Mouse (Mus musculus) spleen, adult 2 months (tissue): ENCODE data around the gene Mnt.

ENCODE experiments used
- CTCF ChIP-seq: fragments of 200-500 bp; IDR thresholded peaks from 2 replicates; pipeline ENCODE4 v1.5.1; 2011; ENCODE audit warnings: mild to moderate bottlenecking, inconsistent platforms; ENCODE audit not compliant: insufficient read depth, insufficient read length, insufficient replicate concordance; ENCODE audit errors: extremely low read depth
- POLR2A ChIP-seq: fragments of 200-500 bp; IDR thresholded peaks from 2 replicates; pipeline ENCODE4 v1.6.1; 2011; ENCODE audit warnings: low read depth, low read length, inconsistent platforms

DNA sequence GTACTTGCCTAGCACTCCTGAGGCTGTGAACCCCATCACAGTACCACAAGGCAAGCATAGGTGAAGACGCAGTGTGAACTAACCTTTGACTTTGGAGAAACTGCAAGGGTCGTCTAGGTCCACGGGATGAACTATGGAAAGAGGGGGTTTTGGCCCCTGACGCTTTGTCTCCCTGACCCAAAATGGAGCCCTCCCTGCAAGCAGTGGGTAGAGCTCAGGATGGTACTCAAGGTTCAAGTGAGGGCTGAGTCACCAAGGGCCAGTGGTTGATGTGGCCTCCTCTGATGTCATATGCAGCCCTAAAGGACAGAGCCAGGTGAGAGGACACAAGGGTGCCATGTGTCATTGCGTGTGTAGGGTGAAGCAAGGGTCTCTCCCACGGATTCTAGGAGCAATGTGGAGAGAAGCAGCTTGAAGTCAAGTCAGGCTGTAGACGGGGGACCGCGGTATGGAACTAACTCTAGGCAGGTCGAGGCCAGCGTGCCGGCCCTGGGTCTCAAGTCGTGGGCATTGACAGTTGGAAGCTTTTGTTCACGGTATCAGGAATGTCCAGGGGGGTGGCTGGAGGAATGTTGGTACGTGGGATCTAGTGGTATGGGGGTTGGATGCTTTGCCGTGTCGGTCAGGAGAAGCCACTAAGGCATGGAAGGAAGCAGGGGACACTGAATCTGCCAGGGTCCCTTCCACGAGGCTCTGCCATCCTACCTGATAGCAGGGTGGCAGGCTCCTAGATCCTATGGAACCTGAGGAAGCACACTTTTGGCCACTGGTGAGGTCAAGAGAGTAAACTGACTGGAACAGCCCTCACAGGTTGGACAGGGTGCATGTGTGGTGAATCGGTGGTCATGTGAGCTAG lies 9.4 kb downstream of the Mnt start:
- TF ChIP-seq CTCF (no peak), POLR2A (no peak)
